Mouse (Mus musculus): Measurements from ENCODE around the gene Ccdc89.

GRCm38 (mm10) chr7:90395073-90395472 lies 31.3 kb upstream of the Ccdc89 start:
- TF ChIP-seq POLR2A (IDR thresholded peaks at IDR 0.05; ENCODE audit: control insufficient read depth, low read depth, low read length): no peak
- TF ChIP-seq CTCF (IDR thresholded peaks at IDR 0.05; ENCODE audit: control insufficient read depth, insufficient read depth, insufficient replicate concordance, low read depth, low read length): no peak
